Mouse (Mus musculus) layer of hippocampus, adult 11-12 months (tissue): ENCODE measurements around the gene Gm10518.
A peak's percentile ranks its signal among the peaks of the same experiment; 100 is the strongest.
"Not testable (repeated sequence)": the region's sequence is repeated elsewhere in the genome, so short reads cannot be mapped to it uniquely, and the experiment has no call there.

Source experiments
- DNase-seq: peaks from one replicate; pipeline ENCODE4 v3.0.0; 2022; ENCODE audit warnings: low spot score

Gene Gm10518

DNA sequence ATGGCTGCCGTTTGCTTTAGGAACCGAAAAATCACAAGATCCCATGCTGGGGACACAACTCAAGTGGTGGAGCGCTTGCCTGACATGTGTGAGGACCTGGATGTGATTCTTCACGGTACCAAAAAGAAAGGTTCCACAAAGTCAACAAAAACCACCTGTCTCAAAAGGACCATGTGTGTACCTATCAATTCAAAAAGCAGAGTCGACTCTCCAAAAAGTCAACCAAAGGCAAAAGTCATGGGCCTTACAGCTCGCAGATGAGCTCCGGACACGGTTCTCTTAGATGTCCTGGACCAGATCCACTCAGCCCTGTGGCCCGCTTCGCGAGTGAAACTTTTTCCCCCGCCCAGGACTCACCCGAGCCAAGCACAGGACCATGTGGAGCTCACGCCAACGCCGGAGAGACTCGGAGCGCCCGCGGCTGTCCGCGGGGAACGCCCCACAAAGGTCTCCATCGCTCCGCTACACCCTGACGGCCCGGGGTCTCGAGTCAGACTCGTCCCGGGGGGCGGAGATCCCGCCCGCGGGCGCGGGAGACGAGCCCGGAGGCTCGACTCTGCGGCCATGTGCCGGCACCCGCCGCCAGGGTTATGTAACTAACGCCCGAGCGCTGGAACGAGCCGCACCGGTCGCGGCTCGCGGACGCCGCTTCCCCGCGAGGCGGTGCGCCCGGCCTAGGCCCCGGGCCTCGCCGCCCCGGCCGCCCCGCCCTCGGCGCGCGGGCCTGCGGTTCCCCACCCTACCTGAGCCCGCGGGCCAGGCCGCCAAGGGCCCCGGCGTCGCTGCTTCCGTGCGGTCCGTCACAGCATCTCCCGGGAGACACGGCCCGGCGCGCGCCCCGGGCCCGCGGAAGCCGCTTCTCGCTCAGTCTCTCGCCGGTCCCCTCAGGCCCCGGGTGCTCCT lies at the start of gene Gm10518:
Gene Gm10518, plus strand, starts transcription at position 767 of the 903 bp plus-strand sequence.
- peak; percentile 52 for DNase-seq

DNA sequence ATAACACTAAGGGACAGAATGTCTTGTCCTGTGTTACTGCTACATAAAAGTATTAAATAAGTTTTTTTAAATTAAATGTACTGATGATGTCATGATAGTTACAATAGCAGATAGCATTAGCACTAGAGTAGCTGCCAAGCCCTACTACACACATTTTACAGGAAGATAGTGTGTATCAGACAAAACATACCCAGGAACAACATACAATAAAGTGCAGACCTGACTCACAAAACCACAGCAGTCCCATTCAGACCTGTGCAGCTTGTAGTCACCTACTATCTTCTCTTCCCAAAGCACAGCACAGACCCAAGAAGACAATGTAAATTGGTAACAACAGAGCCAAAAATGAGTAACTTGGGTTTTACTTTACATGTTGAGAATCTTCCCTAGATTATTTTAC lies 46.7 kb upstream of the Gm10518 start:
- no peak for DNase-seq

DNA sequence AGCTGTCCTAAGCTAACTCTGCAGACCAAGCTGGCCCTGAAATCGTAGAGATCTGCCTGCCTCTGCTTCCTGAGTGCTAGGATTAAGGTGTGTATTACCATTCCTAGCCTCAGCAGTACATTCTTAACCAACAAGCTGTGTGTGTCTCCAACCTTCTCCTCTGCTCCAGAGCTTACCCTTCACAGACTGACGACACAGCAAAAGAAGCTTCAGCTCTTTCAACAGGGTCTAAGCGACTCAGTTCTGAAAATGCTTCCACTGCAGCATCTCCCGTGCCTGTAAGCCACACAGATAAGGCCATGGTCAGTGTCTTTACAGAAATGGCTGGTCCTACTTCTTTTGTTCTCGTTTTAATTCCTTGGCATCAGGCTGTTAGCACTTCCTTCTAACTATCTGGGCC lies 43.1 kb upstream of the Gm10518 start:
- DNase-seq: no peak

DNA sequence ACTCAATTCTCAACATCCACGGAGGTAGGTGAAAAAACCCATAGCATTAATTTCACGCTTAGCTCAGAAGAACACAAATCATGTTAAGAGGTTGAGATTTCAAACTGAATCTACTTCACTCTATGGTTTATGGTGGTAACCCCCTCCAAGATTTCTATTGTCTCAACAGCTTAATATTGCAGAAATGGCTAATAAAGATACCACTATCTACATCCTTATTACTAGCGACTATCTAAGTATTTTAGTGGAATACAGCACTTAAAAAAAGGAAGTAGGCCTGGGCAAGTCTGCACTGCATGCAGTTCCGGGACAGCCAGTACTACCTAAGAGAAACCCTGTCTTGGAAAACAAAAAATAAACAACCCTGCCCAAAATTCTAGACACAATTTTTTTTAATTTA lies 42.6 kb upstream of the Gm10518 start:
- no peak for DNase-seq

- no peak for DNase-seq
Observed at GRCm38 (mm10) chr1:179776831-179777230, 26.3 kb upstream of the Gm10518 start.

DNA sequence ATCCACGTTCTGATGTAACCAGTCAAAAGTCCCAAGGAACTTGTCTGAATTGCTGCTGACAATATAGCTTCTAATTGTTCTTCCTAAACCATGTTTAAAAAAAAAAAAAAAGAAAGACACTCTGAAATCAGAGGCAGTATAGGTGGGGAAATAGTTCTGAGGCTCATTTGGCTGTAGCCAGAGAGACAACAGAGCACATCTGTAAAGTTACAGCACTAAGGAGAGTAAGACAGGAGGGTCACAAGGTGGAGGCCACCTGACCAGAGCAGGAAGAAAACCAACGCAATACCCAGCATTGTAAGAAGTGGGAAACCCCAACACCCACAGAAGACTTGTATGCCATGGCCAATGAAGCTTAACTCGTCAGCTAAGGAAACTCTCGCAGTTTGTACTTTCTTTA lies 19.1 kb upstream of the Gm10518 start:
- DNase-seq: no peak

DNA sequence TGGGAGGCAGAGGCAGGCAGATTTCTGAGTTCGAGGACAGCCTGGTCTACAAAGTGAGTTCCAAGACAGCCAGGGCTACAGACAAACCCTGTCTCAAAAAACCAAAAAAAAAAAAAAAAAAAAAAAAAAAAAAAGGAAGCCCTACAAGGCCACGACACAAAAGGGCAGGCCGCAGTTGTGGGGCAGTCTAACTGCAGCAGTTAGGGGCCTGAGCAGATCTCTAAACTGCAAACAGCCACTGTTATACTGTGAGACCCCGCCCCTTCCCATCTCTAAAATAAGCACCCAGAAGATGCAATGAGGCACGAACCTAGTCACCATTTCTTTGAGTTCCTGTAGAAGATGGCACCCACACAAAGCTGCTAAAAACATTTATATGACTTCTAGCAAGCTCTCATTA lies 17.7 kb upstream of the Gm10518 start:
- DNase-seq: no peak

- no peak for DNase-seq
Observed at GRCm38 (mm10) chr1:179787281-179787680, 15.9 kb upstream of the Gm10518 start.

- DNase-seq: no peak
Observed at GRCm38 (mm10) chr1:179798794-179799193, 4.4 kb upstream of the Gm10518 start.

DNA sequence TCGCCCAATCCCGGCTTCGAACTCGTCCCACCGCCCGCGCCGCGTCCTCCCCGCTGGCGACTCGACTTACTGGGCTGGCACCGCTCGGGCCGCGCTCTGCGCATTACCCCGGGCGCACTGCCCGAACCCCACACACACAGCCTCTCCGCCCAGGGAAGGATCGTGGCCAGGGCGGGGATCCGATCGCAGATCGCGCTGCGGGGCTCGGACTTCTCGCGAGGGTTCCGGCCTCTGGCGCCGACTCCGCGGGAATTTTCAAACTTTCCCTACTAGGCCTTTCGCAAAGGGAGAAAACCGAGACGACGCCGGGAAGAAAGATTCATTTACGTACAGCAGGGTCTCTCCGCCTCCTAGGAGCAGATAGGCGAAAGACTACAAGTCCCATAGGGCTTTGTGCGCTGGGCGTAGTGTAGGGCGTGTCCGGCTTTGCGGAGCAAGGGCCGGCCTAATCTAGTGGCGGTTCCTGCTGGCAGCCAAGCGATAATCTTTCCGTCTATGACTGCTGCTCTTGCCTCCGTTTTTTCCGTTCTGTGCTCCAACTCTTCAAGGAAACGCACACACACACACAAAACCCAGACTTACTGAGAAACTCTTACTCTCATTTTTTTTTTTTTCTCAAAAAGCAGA lies 450 bp downstream of the Gm10518 start, which contains the start of gene Ahctf1:
Gene Ahctf1, minus strand, starts transcription at position 168 of the 627 bp plus-strand sequence.
- DNase-seq: peak; percentile 98

DNA sequence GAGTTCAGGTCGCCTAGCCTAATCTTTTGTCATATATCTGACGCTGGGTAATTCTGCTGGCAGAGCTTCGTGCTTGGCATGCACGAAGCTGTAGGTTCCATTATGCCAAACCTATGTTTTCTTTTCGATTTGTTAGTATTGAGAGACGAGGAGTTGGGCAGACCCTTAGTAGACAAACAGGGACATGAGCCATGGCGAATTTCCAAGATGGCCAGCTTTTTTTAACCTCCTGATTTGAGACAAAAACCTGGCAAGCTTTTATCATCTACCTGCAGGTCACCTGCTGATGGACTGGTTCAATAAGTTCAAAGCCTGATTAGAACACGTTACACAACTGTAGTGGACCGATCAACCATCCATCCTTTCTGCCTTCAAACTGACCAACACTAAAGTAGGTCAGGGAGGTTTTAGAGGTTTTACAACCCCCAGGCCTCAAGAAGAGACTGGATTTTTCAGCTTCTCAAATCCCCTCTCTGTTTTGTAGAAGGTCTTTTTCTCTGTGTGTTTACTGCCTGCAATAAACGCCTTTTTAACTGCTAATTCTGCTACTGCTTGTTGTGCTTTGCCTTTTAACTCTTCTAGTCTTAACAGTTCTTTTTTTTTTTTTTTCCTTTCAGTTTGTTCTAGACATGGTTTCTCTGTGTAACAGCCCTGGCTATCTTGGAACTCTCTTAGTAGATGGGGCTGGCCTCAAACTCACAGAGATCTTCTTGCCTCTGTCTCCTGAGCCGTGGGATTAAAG lies 1.1 kb downstream of the Gm10518 start:
- peak; percentile 44 for DNase-seq

GRCm38 (mm10) chr1:179805751-179806150 lies 2.6 kb downstream of the Gm10518 start:
- DNase-seq: no peak

DNA sequence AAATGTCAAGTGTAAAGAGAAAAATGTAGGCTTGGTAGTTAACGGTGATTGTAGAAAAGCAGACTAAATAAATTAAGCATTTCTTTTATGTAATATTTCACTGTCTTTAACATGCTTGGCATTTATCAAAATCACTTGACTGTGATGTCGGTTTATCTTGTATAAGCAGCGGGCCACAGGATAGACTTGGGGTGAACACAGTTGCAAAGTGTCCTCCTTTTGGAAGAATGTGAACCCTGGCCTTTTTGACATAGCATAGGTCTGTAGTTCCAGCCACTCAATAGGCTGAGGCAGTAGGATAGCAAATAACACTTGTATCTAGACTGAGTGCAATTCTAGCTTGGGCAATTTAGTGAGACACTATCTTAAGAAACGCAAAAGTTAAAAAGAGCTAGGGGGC lies 4.3 kb downstream of the Gm10518 start:
- no peak for DNase-seq

DNA sequence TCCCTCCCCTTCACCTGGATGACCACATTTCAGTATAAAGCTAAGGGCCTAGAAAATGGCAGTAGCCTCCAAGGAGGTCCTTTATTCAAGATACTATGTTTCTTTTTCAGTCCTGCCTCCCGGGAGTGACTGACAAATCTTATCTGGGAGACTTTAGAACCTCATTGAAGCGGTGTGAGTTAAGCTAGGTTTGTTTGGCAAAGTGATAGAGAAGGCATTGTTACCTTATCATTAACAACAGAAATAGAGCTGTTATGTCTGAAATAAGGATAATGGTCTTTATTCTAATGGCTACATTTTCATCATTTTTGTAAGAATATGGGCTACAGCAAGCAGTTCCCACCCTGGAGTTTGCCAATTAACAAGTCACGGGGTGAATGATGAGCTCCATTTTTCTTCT lies 5.1 kb downstream of the Gm10518 start:
- DNase-seq: no peak

GRCm38 (mm10) chr1:179813385-179813784 lies 10.2 kb downstream of the Gm10518 start:
- DNase-seq: no peak

GRCm38 (mm10) chr1:179814616-179815015 lies 11.4 kb downstream of the Gm10518 start:
- no peak for DNase-seq

DNA sequence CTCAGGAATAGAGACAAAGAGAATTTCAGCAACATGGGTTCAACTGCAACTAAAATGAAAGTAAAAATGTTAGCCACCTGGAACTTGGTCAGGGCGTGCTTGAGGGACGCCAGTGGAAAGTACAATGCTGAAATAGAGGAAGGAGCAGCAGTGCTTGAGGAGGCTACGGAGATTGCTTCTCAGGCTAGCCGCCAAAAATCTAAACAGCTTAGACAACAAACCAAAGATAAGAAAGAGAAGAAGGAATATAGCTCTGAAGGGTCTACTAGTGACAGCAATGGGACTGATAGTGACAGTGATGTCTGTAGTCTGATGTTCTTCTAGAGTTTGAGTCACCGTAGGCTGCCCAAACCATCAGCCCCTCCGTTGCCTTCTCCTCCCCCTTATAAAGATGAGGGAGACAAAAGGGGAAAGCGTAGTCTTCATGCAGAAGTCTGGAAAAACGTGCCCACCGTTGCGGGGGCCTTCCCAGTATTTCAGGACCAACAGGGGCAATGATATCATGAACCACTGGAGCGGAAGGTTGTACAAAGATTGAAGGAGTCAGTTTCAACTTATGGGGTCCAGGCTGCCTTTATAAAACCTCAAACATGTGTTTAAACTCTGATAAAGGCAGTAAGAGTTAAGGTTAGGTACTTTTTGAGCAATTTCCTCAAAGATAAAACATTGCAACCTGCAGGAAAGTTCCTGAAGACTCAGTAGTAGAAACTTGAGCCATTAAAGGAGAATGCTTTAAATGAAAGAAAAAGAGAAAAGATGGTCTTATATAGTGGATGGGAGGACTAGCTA lies 15.5 kb downstream of the Gm10518 start:
- DNase-seq: not testable (repeated sequence)

GRCm38 (mm10) chr1:179824549-179824948 lies 21.4 kb downstream of the Gm10518 start:
- no peak for DNase-seq

- no peak for DNase-seq
Observed at GRCm38 (mm10) chr1:179828051-179828450, 24.9 kb downstream of the Gm10518 start.

DNA sequence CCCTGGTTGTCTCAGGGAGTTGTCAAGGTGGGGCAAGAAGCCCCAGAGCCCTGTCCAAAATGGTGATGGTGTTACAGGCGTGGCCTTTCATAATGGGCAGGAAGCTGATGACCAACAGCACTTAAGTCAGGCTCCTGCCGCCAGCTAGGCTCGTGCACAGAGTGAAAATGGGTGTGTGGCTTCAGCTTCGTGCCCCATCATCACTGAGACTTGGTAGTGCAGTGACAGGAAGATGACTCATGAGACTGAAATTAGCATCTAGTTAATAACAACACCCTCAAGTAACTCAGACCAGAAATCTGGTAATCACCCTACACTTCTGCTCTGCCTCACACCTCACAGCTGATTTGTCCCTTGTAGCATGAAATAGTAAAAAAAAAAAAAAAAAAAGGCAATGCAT lies 25.7 kb downstream of the Gm10518 start:
- DNase-seq: no peak

- DNase-seq: no peak
Observed at GRCm38 (mm10) chr1:179832710-179833240, 29.6 kb downstream of the Gm10518 start.

DNA sequence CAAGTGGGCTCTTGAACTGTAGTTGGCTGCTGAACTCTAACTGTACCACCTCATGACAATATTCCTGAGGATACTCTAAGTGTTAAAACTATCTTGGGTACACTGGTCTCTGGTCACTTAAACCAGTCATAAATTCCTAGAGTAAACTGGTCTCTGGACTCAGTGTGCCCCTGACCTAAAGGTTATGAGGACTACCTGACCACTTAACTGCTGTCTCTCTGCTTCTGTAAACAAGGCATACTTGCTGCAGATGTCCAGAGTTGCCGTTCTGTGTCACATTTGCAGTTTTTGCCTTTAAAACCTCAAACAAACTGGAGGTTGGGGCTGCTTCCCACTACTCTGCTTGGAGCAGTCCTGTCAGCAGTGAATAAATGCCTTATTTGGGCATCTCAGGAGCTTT lies 30.4 kb downstream of the Gm10518 start:
- DNase-seq: no peak
